Mouse (Mus musculus) NIH3T3 (cell line): Measurements from ENCODE around the gene Cilp.
A peak's percentile ranks its signal among the peaks of the same experiment; 100 is the strongest.
"Not testable (repeated sequence)": the region's sequence is repeated elsewhere in the genome, so short reads cannot be mapped to it uniquely, and the experiment has no call there.

Source experiments
- DNase-seq: peaks from one replicate; pipeline ENCODE4 v3.0.0-alpha.2; 2012; ENCODE audit warnings: low read depth

Gene Cilp

GRCm38 (mm10) chr9:65247502-65248376 lies 17.2 kb upstream of the Cilp start:
- DNase-seq, result no peak

- no peak for DNase-seq
These were observed 16.6 kb upstream of the Cilp start for GRCm38 (mm10) chr9:65248377-65248690.

GRCm38 (mm10) chr9:65252026-65252425 lies 13.0 kb upstream of the Cilp start:
- DNase-seq, result peak; percentile 60

GRCm38 (mm10) chr9:65255906-65256600 lies 8.9 kb upstream of the Cilp start:
- DNase-seq, result no peak

- DNase-seq, result no peak
These were observed 7.6 kb upstream of the Cilp start for GRCm38 (mm10) chr9:65257218-65257910.

GRCm38 (mm10) chr9:65259366-65259765 lies 5.6 kb upstream of the Cilp start:
- no peak for DNase-seq

GRCm38 (mm10) chr9:65261591-65262230 lies 3.3 kb upstream of the Cilp start:
- DNase-seq, result no peak

GRCm38 (mm10) chr9:65262641-65263120 lies 2.3 kb upstream of the Cilp start:
- no peak for DNase-seq

GRCm38 (mm10) chr9:65267742-65268515 lies 2.9 kb downstream of the Cilp start:
- no peak for DNase-seq

- peak; percentile 37 for DNase-seq
These were observed 8.2 kb downstream of the Cilp start for GRCm38 (mm10) chr9:65273048-65273809.

GRCm38 (mm10) chr9:65273873-65274272 lies 8.9 kb downstream of the Cilp start:
- no peak for DNase-seq

GRCm38 (mm10) chr9:65274851-65275250 lies 9.9 kb downstream of the Cilp start:
- not testable (repeated sequence) for DNase-seq

- no peak for DNase-seq
These were observed 11.0 kb downstream of the Cilp start for GRCm38 (mm10) chr9:65275810-65276530.

GRCm38 (mm10) chr9:65281536-65282151 lies 16.7 kb downstream of the Cilp start:
- DNase-seq, result peak; percentile 32

- DNase-seq, result peak; percentile 67
These were observed 18.3 kb downstream of the Cilp start for GRCm38 (mm10) chr9:65283301-65283700.

- not testable (repeated sequence) for DNase-seq
These were observed 23.3 kb downstream of the Cilp start for GRCm38 (mm10) chr9:65288252-65288651.

GRCm38 (mm10) chr9:65289988-65290387 lies 25.0 kb downstream of the Cilp start:
- DNase-seq, result no peak

- peak; percentile 26 for DNase-seq
These were observed 27.4 kb downstream of the Cilp start for GRCm38 (mm10) chr9:65292421-65292820.

- DNase-seq, result peak; percentile 31
These were observed 28.1 kb downstream of the Cilp start for GRCm38 (mm10) chr9:65293119-65293518.
